Mouse (Mus musculus) retina, adult 2 months (tissue): ENCODE results near the gene Lrrtm3.

Experiments used
- DNase-seq: peaks from one replicate; pipeline ENCODE4 v3.0.0-alpha.2; 2012; ENCODE audit warnings: low read depth, low spot score

Lrrtm3 gene

GRCm38 (mm10) chr10:63899891-63900290, 190.2 kb downstream of the Lrrtm3 start:
- no peak for DNase-seq

GRCm38 (mm10) chr10:63894612-63895011, 195.5 kb downstream of the Lrrtm3 start:
- no peak for DNase-seq

GRCm38 (mm10) chr10:63886449-63887088, 203.5 kb downstream of the Lrrtm3 start:
- DNase-seq = no peak

- no peak for DNase-seq
Observed at GRCm38 (mm10) chr10:63880462-63880903, 209.6 kb downstream of the Lrrtm3 start.
